Mouse (Mus musculus) neural tube, embryonic 14.5 days (tissue): Measurements from ENCODE around the gene Ranbp9. TPM values are rescaled to one million over a fixed set of nuclear protein-coding genes. Genes with fewer than 3 reads are reported as not detected.

Source experiments
- ATAC-seq: fragments of 200-750 bp; cut with Nextera tagmentation; 2 replicates; pipeline ENCODE4 v1.8.0; 2017; ENCODE audit warnings: low read depth, mild to moderate bottlenecking, moderate TSS enrichment, moderate library complexity
- H3K27ac ChIP-seq: fragments of 300-500 bp; sonication (generic); 2 replicates; pipeline ENCODE4 v1.5.1; 2014; ENCODE audit warnings: low read depth, mild to moderate bottlenecking, control low read depth, low read length, moderate library complexity, mixed read lengths
- H3K27me3 ChIP-seq: fragments of 300-500 bp; sonication (generic); 2 replicates; pipeline ENCODE4 v1.6.1; 2014; ENCODE audit warnings: low read length; ENCODE audit not compliant: control insufficient read depth, insufficient read depth
- H3K36me3 ChIP-seq: fragments of 300-500 bp; sonication (generic); 2 replicates; pipeline ENCODE4 v1.6.1; 2014; ENCODE audit warnings: low read length, mixed read lengths; ENCODE audit not compliant: control insufficient read depth, insufficient read depth
- H3K4me1 ChIP-seq: fragments of 300-500 bp; sonication (generic); 2 replicates; pipeline ENCODE4 v1.6.1; 2014; ENCODE audit warnings: low read length; ENCODE audit not compliant: control insufficient read depth, insufficient read depth
- H3K4me2 ChIP-seq: fragments of 300-500 bp; sonication (generic); 2 replicates; pipeline ENCODE4 v1.6.1; 2014; ENCODE audit warnings: mild to moderate bottlenecking, low read depth, low read length, control low read depth
- H3K4me3 ChIP-seq: fragments of 300-500 bp; sonication (generic); 2 replicates; pipeline ENCODE4 v1.5.1; 2014; ENCODE audit warnings: low read depth, low read length, control low read depth, mixed read lengths
- H3K9ac ChIP-seq: fragments of 300-500 bp; sonication (generic); replicated peaks from 2 replicates; pipeline ENCODE4 v1.6.1; 2014; ENCODE audit warnings: low read depth, mild to moderate bottlenecking, control low read depth, low read length, mixed read lengths
- H3K9me3 ChIP-seq: fragments of 300-500 bp; sonication (generic); 2 replicates; pipeline ENCODE4 v1.6.1; 2016; ENCODE audit warnings: low read length; ENCODE audit not compliant: control insufficient read depth
- WGBS: fragments of 180-500 bp; shearing (Covaris S2); extraction: QIAGEN DNeasy Blood & Tissue Kit; methylation state at CpG from one replicate; pipeline ENCODE4 v1.1.7; 2014; 5-methylcytosine and 5-hydroxymethylcytosine counted together
- polyA plus RNA-seq: library from polyadenylated mRNA; unstranded; fragments of >200 nt; fragmentation: Nextera tagmentation; extraction: Ambion mirVana; gene quantifications from 2 replicates; pipeline ENCODE4 v1.2.1, GENCODE M21; 2014

The Ranbp9 gene
- polyA plus RNA-seq, 1 experiment from 2014 or later = 19.2 TPM

DNA sequence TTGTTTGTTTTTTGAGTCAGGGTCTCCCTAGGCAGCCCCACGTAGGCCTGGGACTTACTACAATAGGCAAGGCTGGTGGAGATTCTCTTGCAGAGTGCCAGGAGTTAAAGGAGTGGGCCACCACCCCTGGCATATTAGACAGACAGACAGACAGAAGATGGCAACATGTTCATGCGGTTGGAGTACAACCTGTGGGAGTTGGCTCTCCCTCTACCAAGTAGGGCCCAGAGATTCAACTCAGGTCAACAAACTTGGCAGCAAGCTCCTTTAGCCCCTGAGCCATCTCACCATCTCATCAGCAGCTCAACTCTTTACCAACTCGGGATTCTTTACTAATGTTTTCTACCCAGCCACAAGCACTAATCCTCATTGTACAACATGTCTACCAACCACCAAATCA is 30.4 kb downstream of the Ranbp9 start:
- Histone ChIP-seq H3K4me1 (peaks cover 6% of the 10 kb centered on the region; the same call in 1 of the 2 replicates), H3K4me3 (no peak overlapping the region), H3K9ac (no peak overlapping the region), H3K36me3 (no peaks in the 10 kb centered on the region), H3K9me3 (no peaks in the 10 kb centered on the region), H3K27me3 (no peaks in the 10 kb centered on the region), H3K27ac (no peak overlapping the region), H3K4me2 (no peak overlapping the region)
- WGBS = 85% methylated on average over 3 of the region's 3 CpGs
- no peak for ATAC-seq

DNA sequence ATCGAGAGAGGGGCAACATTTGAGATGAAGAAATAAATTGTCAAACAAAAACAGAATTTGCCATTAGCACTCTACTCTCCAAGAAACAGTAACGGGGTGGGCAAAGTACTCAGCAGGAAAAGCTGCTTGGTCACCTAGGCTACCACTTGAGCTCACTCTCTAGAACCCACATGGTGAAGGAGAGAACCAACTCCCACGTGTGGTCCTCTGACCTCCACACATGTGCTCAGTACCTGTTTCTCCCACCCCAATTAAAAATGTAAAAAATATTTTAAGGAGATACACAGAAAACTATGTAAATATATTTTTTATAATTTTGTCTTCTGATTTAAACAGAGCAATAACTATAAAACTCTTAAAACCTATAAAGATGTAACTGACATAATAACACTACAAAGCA is 33.4 kb downstream of the Ranbp9 start:
- ATAC-seq = no peak
- 85% methylated on average over 3 of the region's 3 CpGs for WGBS
- H3K4me3 ChIP-seq = no peak overlapping the region

DNA sequence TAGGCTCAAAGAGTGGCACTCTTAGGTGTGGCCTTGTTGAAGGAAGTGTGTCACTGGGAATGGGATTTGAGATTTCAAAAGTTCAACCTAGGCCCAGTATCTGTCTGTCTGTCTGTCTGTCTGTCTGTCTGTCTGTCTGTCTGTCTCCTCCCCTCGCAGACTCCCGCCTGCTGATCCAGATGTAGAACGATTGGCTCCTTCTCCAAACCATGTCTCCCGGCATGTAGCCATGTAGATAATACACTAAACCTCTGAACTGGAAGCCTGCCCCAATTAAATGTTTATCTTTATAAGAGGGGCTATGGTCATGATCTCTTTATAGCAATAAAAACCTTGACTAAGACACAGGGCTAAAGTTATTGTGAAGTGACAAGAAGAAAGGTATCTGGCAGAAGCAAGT is 35.3 kb downstream of the Ranbp9 start:
- H3K9me3 ChIP-seq = no peaks in the 10 kb centered on the region
- WGBS = 94% methylated on average over 4 of the region's 4 CpGs
- no peak for ATAC-seq
- no peaks in the 10 kb centered on the region for H3K27me3 ChIP-seq
- no peaks in the 10 kb centered on the region for H3K4me1 ChIP-seq
- H3K4me3 ChIP-seq = no peak overlapping the region
- no peaks in the 10 kb centered on the region for H3K36me3 ChIP-seq
- no peak overlapping the region for H3K27ac ChIP-seq
- H3K9ac ChIP-seq = no peak overlapping the region
- no peak overlapping the region for H3K4me2 ChIP-seq

More for the DNA sequence above, 33.4 kb downstream of the Ranbp9 start:
- no peak overlapping the region for H3K27ac ChIP-seq
- H3K4me2 ChIP-seq = no peak overlapping the region
- H3K27me3 ChIP-seq = no peaks in the 10 kb centered on the region
- no peaks in the 10 kb centered on the region for H3K9me3 ChIP-seq
- H3K9ac ChIP-seq = no peak overlapping the region
- H3K4me1 ChIP-seq = no peaks in the 10 kb centered on the region
- H3K36me3 ChIP-seq = no peaks in the 10 kb centered on the region

DNA sequence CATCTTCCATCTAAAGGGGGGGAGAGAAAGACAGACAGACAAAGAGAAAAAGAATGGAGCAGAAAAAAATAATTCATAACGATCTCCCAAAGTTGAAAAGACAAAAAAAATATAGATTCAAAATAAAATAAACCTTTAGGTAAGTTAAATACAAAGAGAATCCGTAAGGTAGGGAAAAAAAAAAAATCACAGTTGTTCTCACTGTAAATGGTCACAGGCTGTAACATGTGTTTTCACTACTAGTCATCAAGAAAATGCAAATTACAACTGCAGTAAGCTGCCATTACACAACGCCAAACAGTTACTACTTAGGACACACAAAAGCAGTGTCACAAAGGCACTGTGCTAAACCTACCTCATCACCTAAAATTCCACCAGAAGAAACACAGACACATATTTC is 36.4 kb downstream of the Ranbp9 start:
- Histone ChIP-seq H3K4me2 (no peak overlapping the region), H3K4me3 (no peak overlapping the region), H3K9ac (no peak overlapping the region), H3K36me3 (no peaks in the 10 kb centered on the region), H3K9me3 (no peaks in the 10 kb centered on the region), H3K27me3 (no peaks in the 10 kb centered on the region), H3K27ac (no peak overlapping the region), H3K4me1 (no peaks in the 10 kb centered on the region)
- no peak for ATAC-seq
- whole genome bisulfite sequencing = 89% methylated on average over 3 of the region's 3 CpGs

DNA sequence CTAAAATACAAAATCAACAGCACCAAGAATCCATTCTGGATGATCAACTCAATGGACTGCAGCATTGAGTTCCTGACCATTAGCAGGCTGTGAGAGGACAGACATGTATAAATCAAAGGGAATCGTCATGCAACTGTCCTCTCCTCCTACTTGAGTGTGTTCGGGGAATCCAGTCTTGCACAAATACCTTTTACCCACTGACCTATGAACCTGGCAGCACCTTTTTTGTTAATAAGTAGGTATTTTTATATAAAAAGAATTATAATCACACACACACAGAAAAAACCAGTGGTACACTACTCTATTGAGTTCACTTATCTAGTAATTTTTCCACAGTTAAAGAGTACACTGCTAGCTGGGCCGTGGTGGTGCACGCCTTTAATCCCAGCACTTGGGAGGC is 37.4 kb downstream of the Ranbp9 start:
- Histone ChIP-seq H3K9me3 (no peaks in the 10 kb centered on the region), H3K4me1 (no peaks in the 10 kb centered on the region), H3K27ac (no peak overlapping the region), H3K27me3 (no peaks in the 10 kb centered on the region), H3K4me3 (no peak overlapping the region), H3K9ac (no peak overlapping the region), H3K4me2 (no peak overlapping the region), H3K36me3 (no peaks in the 10 kb centered on the region)
- WGBS = 93% methylated on average over 4 of the region's 4 CpGs
- ATAC-seq = no peak

DNA sequence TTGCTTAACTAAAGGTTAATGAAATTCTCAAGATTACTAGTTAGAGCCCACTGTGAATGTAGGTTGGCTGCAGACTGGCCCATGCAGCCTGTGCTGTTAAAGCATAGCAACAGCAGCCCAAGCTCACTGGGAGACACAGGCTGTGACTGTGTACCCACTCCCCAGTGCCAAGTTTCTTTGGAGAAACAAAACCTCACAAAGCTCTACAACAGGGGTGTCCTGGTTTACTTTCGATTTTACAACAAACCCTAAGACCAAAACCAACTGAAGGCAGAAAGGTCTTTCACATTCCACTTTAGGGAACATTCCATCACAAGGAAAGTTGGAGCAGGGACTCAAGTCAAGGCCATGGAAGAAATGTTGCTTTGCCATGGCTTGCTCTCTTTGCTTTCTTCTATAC is 38.5 kb downstream of the Ranbp9 start:
- H3K27me3 ChIP-seq = no peaks in the 10 kb centered on the region
- no peaks in the 10 kb centered on the region for H3K36me3 ChIP-seq
- no peaks in the 10 kb centered on the region for H3K9me3 ChIP-seq
- H3K27ac ChIP-seq = no peak overlapping the region
- no peak overlapping the region for H3K9ac ChIP-seq
- H3K4me3 ChIP-seq = no peak overlapping the region
- WGBS = 91% methylated on average over 1 of the region's 1 CpGs
- no peak for ATAC-seq
- H3K4me1 ChIP-seq = no peaks in the 10 kb centered on the region
- H3K4me2 ChIP-seq = no peak overlapping the region

DNA sequence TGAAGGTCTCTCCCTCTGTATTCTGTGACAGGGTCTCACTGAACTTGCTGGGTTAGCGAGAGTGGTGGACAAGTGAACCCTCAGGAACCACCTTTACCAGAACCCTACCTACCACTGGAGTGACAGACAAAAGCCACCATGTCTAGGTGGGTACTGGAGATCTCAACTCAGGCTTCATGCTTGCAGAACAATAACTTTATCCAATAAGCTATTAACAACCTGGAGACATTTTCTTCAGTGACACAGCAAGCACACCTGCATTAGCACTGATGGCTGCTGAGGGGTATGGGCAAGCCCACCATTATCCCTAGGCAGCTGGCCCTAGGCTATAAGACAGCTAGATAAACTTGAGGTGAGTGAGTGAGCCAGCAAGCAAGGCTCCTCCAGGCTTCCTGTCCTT is 40.7 kb downstream of the Ranbp9 start:
- Histone ChIP-seq H3K9me3 (no peaks in the 10 kb centered on the region), H3K9ac (no peak overlapping the region), H3K4me3 (no peak overlapping the region), H3K4me2 (no peak overlapping the region), H3K4me1 (no peaks in the 10 kb centered on the region), H3K36me3 (no peaks in the 10 kb centered on the region), H3K27ac (no peak overlapping the region), H3K27me3 (no peaks in the 10 kb centered on the region)
- 94% methylated on average over 1 of the region's 1 CpGs for WGBS
- no peak for ATAC-seq

DNA sequence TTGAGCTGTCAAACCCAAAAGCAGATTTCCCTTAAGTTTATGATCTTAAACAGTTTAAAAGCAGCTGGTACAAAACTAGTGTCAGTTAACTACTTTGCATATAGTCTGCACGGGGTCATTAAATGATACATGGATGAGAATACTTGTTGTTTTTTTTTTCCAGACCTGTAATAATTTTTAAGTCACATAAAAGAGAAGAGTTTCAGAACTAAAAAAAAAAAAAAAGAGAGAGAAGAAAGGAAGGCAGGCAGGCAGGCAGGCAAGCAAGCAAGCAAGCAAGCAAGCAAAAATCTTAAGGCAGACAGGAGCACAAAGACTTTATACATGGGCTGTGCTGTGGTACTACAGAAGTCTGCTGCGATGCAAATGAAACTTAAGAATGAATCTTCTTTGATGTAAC is 47.7 kb downstream of the Ranbp9 start:
- Histone ChIP-seq H3K36me3 (no peaks in the 10 kb centered on the region), H3K9me3 (no peaks in the 10 kb centered on the region), H3K4me1 (no peaks in the 10 kb centered on the region), H3K4me3 (no peak overlapping the region), H3K27me3 (no peaks in the 10 kb centered on the region), H3K9ac (no peak overlapping the region), H3K4me2 (no peak overlapping the region), H3K27ac (no peak overlapping the region)
- WGBS = 85% methylated on average over 2 of the region's 2 CpGs
- ATAC-seq = no peak

DNA sequence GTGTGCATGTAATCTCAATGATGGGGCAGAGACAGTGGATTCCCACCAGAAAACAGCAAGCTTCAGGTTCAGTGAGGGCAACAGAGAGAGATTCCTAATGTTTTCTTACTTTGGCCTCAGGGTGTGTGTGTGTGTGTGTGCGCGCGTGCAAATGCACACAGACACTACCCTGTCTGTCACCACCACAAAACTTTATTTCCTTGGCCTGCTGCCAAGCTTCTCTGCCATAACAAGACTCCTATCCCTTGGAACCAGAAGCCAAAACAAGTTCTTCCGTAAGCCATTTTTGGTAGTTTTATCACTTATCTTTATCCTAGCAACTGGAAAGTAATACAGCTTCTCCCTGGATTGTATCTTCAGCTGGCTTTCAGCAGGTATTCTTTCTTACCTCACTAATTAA is 52.6 kb downstream of the Ranbp9 start:
- H3K4me1 ChIP-seq = no peaks in the 10 kb centered on the region
- 81% methylated on average over 4 of the region's 4 CpGs for WGBS
- H3K9me3 ChIP-seq = no peaks in the 10 kb centered on the region
- H3K9ac ChIP-seq = no peak overlapping the region
- no peaks in the 10 kb centered on the region for H3K36me3 ChIP-seq
- H3K4me2 ChIP-seq = no peak overlapping the region
- H3K27me3 ChIP-seq = no peaks in the 10 kb centered on the region
- no peak overlapping the region for H3K27ac ChIP-seq
- ATAC-seq = no peak
- no peak overlapping the region for H3K4me3 ChIP-seq

DNA sequence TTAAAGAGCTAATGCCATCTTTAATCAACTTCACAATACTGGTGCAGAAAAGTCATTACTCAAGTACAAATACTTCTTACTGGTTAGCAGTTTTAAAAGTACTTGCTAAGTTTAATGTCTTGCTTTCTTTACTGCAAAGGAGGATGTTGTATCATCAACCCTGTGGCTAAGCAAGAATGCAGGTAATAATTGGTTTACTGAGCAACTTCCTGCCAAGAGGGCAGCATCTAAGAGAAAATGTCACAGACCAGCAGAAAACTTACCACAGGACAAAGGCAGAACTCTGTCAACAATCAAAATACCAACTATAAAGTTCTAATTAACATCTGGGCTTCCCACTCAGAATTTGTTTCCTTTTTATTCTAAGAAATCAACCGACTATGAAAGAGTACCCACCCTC is 65.8 kb downstream of the Ranbp9 start:
- 84% methylated on average over 1 of the region's 1 CpGs for WGBS
- Histone ChIP-seq H3K4me3 (no peak overlapping the region), H3K9ac (no peak overlapping the region), H3K9me3 (no peaks in the 10 kb centered on the region), H3K4me2 (no peak overlapping the region), H3K4me1 (no peaks in the 10 kb centered on the region), H3K27me3 (no peaks in the 10 kb centered on the region), H3K36me3 (peaks cover 21% of the 10 kb centered on the region), H3K27ac (no peak overlapping the region)
- no peak for ATAC-seq
